Mouse (Mus musculus): ENCODE data around the gene 9030612E09Rik. TPM values are rescaled to one million over a fixed set of nuclear protein-coding genes. Genes with fewer than 3 reads are reported as not detected.
A peak's percentile ranks its signal among the peaks of the same experiment; 100 is the strongest.

9030612E09Rik gene
- 0.23 and 0.24 TPM in 2 replicates for polyA plus RNA-seq (2015; fragmentation: Nextera tagmentation; extraction: Ambion mirVana)

DNA sequence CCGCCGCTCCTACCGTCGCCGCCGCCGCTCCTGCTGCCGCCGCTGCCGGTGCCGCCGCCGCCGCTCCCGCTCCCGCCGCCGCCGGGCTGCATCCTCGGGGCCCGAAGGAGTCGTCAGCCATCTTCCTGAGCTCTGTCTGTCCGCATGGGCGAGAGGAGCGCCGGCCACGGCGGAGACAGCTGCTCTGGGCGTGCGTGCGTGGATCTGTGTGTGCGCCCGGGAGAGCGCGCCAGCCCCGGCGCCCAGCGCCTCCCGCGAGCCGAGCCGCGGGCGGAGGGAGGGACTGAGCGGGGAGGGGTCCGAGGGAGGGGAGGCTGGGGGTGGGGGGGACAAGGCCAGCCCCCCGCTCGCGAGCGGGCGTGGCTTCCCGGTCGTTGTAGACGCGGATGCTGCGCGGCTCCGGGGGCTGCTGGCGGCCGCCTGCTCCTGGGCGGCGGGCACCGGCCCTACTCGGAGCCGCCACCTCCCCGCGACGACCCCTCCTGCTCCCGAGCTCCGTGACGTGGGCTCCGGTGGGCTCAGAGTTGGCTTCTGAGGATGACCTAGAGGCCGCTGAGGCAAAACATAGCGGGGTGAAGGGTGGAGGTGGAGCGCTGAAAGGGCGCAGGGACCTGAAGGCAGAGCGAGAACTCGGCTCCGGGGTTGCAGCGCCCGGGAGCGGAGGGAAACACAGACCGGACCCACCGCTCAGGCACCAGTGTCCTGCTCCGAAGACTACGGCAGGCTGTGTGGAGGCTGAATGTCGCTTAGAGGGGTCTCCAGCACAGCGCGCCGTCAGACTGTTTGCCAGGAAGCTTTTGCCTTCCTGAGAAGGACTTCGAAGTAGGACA, at the start of gene 9030612E09Rik, which contains the start of gene Sobp:
Gene 9030612E09Rik, plus strand, starts transcription at position 379 of the 830 bp plus-strand sequence.
Gene Sobp, minus strand, starts transcription at position 205 of the 830 bp plus-strand sequence.
- Histone ChIP-seq H3K27me3 (replicated peaks; ENCODE audit: control insufficient read depth, insufficient read depth, low read length) (peaks cover 29% of the 10 kb centered on the region), H3K4me3 (ENCODE audit: low read length) (peak within 1 kb of the TSS; percentile 78), H3K36me3 (ENCODE audit: control insufficient read depth, insufficient read depth, low read length) (no peaks in the 10 kb centered on the region), H3K9ac (ENCODE audit: low read depth, low read length) (peak within 1 kb of the TSS; percentile 73), H3K27ac (ENCODE audit: low read length) (peak within 1 kb of the TSS; percentile 51), H3K4me2 (ENCODE audit: low read depth, low read length) (peak within 1 kb of the TSS; percentile 96), H3K9me3 (ENCODE audit: control insufficient read depth, low read length) (no peaks in the 10 kb centered on the region), H3K4me1 (ENCODE audit: control insufficient read depth, insufficient read depth, low read length) (peaks cover 8% of the 10 kb centered on the region)
- WGBS = under 1% methylated on average over 59 of the region's 91 CpGs
- ATAC-seq = peak; percentile 86

- no peak overlapping the region for H3K9ac ChIP-seq (ENCODE audit: low read depth, low read length)
Measured at GRCm38 (mm10) chr10:43128750-43129149, 45.8 kb upstream of the 9030612E09Rik start.

GRCm38 (mm10) chr10:43134027-43134426, 40.5 kb upstream of the 9030612E09Rik start:
- Histone ChIP-seq H3K27ac (ENCODE audit: low read length) (no peak overlapping the region), H3K4me3 (ENCODE audit: low read length) (no peak overlapping the region), H3K9ac (ENCODE audit: low read depth, low read length) (no peak overlapping the region), H3K4me1 (ENCODE audit: control insufficient read depth, insufficient read depth, low read length) (no peaks in the 10 kb centered on the region), H3K27me3 (replicated peaks; ENCODE audit: control insufficient read depth, insufficient read depth, low read length) (no peaks in the 10 kb centered on the region), H3K4me2 (ENCODE audit: low read depth, low read length) (no peak overlapping the region), H3K36me3 (ENCODE audit: control insufficient read depth, insufficient read depth, low read length) (no peaks in the 10 kb centered on the region), H3K9me3 (ENCODE audit: control insufficient read depth, low read length) (no peaks in the 10 kb centered on the region)
- ATAC-seq = no peak
- WGBS = 87% methylated on average over 11 of the region's 11 CpGs

More at GRCm38 (mm10) chr10:43128750-43129149, 45.8 kb upstream of the 9030612E09Rik start:
- H3K27me3 ChIP-seq (replicated peaks; ENCODE audit: control insufficient read depth, insufficient read depth, low read length) = no peaks in the 10 kb centered on the region
- H3K27ac ChIP-seq (ENCODE audit: low read length) = no peak overlapping the region
- H3K4me2 ChIP-seq (ENCODE audit: low read depth, low read length) = no peak overlapping the region
- 64% methylated on average over 3 of the region's 3 CpGs for WGBS
- no peaks in the 10 kb centered on the region for H3K4me1 ChIP-seq (ENCODE audit: control insufficient read depth, insufficient read depth, low read length)
- H3K4me3 ChIP-seq (ENCODE audit: low read length) = no peak overlapping the region
- no peaks in the 10 kb centered on the region for H3K36me3 ChIP-seq (ENCODE audit: control insufficient read depth, insufficient read depth, low read length)
- ATAC-seq = no peak
- no peaks in the 10 kb centered on the region for H3K9me3 ChIP-seq (ENCODE audit: control insufficient read depth, low read length)

GRCm38 (mm10) chr10:43143173-43143572, 31.3 kb upstream of the 9030612E09Rik start:
- H3K9me3 ChIP-seq (ENCODE audit: control insufficient read depth, low read length) = no peaks in the 10 kb centered on the region
- ATAC-seq = no peak
- WGBS = 77% methylated on average over 9 of the region's 9 CpGs

GRCm38 (mm10) chr10:43148456-43148855, 26.0 kb upstream of the 9030612E09Rik start:
- H3K27me3 ChIP-seq (replicated peaks; ENCODE audit: control insufficient read depth, insufficient read depth, low read length) = no peaks in the 10 kb centered on the region
- H3K4me1 ChIP-seq (ENCODE audit: control insufficient read depth, insufficient read depth, low read length) = no peaks in the 10 kb centered on the region
- no peak overlapping the region for H3K9ac ChIP-seq (ENCODE audit: low read depth, low read length)
- H3K9me3 ChIP-seq (ENCODE audit: control insufficient read depth, low read length) = no peaks in the 10 kb centered on the region
- WGBS = 85% methylated on average over 11 of the region's 11 CpGs
- no peak overlapping the region for H3K4me2 ChIP-seq (ENCODE audit: low read depth, low read length)
- no peaks in the 10 kb centered on the region for H3K36me3 ChIP-seq (ENCODE audit: control insufficient read depth, insufficient read depth, low read length)
- no peak overlapping the region for H3K4me3 ChIP-seq (ENCODE audit: low read length)
- no peak for ATAC-seq
- no peak overlapping the region for H3K27ac ChIP-seq (ENCODE audit: low read length)

More at GRCm38 (mm10) chr10:43143173-43143572, 31.3 kb upstream of the 9030612E09Rik start:
- H3K27me3 ChIP-seq (replicated peaks; ENCODE audit: control insufficient read depth, insufficient read depth, low read length) = no peaks in the 10 kb centered on the region
- no peak overlapping the region for H3K4me2 ChIP-seq (ENCODE audit: low read depth, low read length)
- H3K36me3 ChIP-seq (ENCODE audit: control insufficient read depth, insufficient read depth, low read length) = no peaks in the 10 kb centered on the region
- H3K4me3 ChIP-seq (ENCODE audit: low read length) = no peak overlapping the region
- no peaks in the 10 kb centered on the region for H3K4me1 ChIP-seq (ENCODE audit: control insufficient read depth, insufficient read depth, low read length)
- H3K9ac ChIP-seq (ENCODE audit: low read depth, low read length) = no peak overlapping the region
- H3K27ac ChIP-seq (ENCODE audit: low read length) = no peak overlapping the region

DNA sequence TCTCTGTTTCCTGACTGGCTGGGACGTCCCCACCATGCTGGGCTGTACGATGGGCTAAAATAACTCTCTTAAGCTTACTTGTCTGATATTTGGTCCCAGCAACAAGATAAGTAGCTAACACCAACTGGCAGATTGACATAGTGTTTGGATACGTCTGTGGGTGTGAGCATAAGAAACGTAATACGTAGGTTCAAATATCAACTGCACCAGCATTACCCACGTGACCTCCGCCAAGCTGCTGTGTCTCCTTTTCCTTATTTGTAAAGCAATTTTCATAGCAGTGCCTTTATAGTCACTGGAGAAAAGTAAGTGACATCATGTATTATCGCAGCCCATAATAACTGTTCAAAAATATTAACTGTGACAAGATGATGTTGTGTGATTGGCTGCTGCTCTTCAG, 21.9 kb upstream of the 9030612E09Rik start:
- Histone ChIP-seq H3K4me1 (ENCODE audit: control insufficient read depth, insufficient read depth, low read length) (peaks cover 8% of the 10 kb centered on the region; the same call in 1 of the 2 replicates), H3K4me3 (ENCODE audit: low read length) (no peak overlapping the region), H3K4me2 (ENCODE audit: low read depth, low read length) (no peak overlapping the region), H3K9me3 (ENCODE audit: control insufficient read depth, low read length) (no peaks in the 10 kb centered on the region), H3K27ac (ENCODE audit: low read length) (no peak overlapping the region), H3K27me3 (replicated peaks; ENCODE audit: control insufficient read depth, insufficient read depth, low read length) (no peaks in the 10 kb centered on the region), H3K9ac (ENCODE audit: low read depth, low read length) (no peak overlapping the region), H3K36me3 (ENCODE audit: control insufficient read depth, insufficient read depth, low read length) (no peaks in the 10 kb centered on the region)
- ATAC-seq = no peak
- WGBS = 81% methylated on average over 8 of the region's 8 CpGs

DNA sequence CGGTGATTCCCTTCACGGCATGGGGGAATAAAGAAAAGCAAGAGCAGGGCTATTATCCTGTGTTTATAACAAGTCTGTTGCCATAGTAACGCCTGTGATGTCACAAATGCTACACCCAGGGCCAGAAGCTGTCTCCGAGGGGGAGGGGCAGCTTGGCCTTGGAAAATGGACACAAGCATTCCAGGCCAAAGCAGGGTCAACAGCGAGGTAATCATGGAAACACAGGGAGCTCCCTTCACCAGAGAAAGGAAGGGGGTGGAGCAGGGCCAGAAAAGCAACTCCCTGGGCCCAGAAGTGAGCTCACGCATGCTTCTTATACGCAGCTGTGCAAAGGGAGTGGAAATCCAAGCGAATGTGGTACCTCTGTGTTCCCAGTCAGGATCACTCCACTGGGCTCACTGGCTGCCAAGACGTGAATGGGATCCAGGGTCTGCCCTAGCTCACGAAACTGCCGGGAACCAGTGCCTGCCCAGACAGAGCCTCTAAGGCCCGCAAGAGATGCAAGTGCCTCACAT, 19.4 kb upstream of the 9030612E09Rik start:
- peak; percentile 60 for ATAC-seq

DNA sequence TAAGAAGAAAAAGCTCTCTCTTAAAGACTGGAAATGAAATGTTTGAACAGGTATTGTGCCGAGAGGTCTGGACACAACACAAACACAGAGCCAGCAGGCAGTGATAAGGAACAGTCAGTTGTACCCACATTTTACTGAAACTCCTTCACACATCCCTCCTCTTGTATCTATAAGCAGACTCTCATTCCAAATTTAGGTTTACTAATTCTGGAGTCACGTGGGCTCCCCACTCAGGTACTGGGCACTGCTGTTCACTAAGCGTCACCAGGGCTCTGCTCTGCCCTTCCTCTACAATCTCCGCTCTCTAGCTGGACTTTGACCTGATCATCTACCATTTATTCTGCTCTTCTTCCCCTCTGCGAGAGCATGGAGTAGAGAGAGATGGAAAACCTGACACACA, 15.6 kb upstream of the 9030612E09Rik start:
- peaks cover 8% of the 10 kb centered on the region; the same call in 1 of the 2 replicates for H3K4me1 ChIP-seq (ENCODE audit: control insufficient read depth, insufficient read depth, low read length)
- H3K27ac ChIP-seq (ENCODE audit: low read length) = no peak overlapping the region
- no peak overlapping the region for H3K9ac ChIP-seq (ENCODE audit: low read depth, low read length)
- no peak overlapping the region for H3K4me3 ChIP-seq (ENCODE audit: low read length)
- H3K36me3 ChIP-seq (ENCODE audit: control insufficient read depth, insufficient read depth, low read length) = no peaks in the 10 kb centered on the region
- 63% methylated on average over 5 of the region's 5 CpGs for WGBS
- H3K9me3 ChIP-seq (ENCODE audit: control insufficient read depth, low read length) = 0 out of 2 replicates have a peak, but pooled peaks cover 2% of the 10 kb centered on the region
- no peak overlapping the region for H3K4me2 ChIP-seq (ENCODE audit: low read depth, low read length)
- no peaks in the 10 kb centered on the region for H3K27me3 ChIP-seq (replicated peaks; ENCODE audit: control insufficient read depth, insufficient read depth, low read length)
- no peak for ATAC-seq

More for the DNA sequence above, 19.4 kb upstream of the 9030612E09Rik start:
- no peaks in the 10 kb centered on the region for H3K9me3 ChIP-seq (ENCODE audit: control insufficient read depth, low read length)
- H3K36me3 ChIP-seq (ENCODE audit: control insufficient read depth, insufficient read depth, low read length) = no peaks in the 10 kb centered on the region
- H3K4me1 ChIP-seq (ENCODE audit: control insufficient read depth, insufficient read depth, low read length) = peaks cover 8% of the 10 kb centered on the region; the same call in 1 of the 2 replicates
- peak overlapping the region; percentile 45 for H3K27ac ChIP-seq (ENCODE audit: low read length)
- 0 out of 2 replicates have a peak overlapping the region, but pooled peaks have one; percentile 29 for H3K9ac ChIP-seq (ENCODE audit: low read depth, low read length)
- WGBS = 17% methylated on average over 12 of the region's 12 CpGs
- H3K4me2 ChIP-seq (ENCODE audit: low read depth, low read length) = peak overlapping the region; percentile 39
- H3K4me3 ChIP-seq (ENCODE audit: low read length) = no peak overlapping the region
- no peaks in the 10 kb centered on the region for H3K27me3 ChIP-seq (replicated peaks; ENCODE audit: control insufficient read depth, insufficient read depth, low read length)

DNA sequence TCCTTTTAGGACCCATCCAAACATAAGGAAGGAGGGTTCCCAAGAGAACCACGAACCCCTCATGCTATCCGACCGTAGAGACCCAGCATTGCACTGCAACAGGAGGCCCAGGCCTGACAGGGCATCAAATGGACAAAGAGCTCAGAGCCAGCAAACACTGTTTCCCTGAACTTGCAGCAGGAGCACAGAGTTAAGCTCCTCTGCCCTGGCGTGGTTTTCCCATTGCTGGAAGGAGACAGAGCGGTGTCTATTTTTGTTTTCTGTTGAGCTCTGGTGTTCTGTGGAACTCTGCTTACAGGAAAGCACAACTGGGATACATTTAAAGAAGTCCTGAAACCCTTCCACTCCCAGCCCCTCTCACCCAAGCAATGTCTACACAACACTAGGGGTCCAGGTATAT, 15.2 kb upstream of the 9030612E09Rik start:
- WGBS = 80% methylated on average over 5 of the region's 5 CpGs
- ATAC-seq = no peak

More for the DNA sequence above, 15.2 kb upstream of the 9030612E09Rik start:
- Histone ChIP-seq H3K4me2 (ENCODE audit: low read depth, low read length) (no peak overlapping the region), H3K9ac (ENCODE audit: low read depth, low read length) (no peak overlapping the region), H3K27ac (ENCODE audit: low read length) (no peak overlapping the region), H3K4me1 (ENCODE audit: control insufficient read depth, insufficient read depth, low read length) (peaks cover 8% of the 10 kb centered on the region; the same call in 1 of the 2 replicates), H3K36me3 (ENCODE audit: control insufficient read depth, insufficient read depth, low read length) (no peaks in the 10 kb centered on the region), H3K27me3 (replicated peaks; ENCODE audit: control insufficient read depth, insufficient read depth, low read length) (no peaks in the 10 kb centered on the region), H3K4me3 (ENCODE audit: low read length) (no peak overlapping the region), H3K9me3 (ENCODE audit: control insufficient read depth, low read length) (0 out of 2 replicates have a peak, but pooled peaks cover 2% of the 10 kb centered on the region)

Measured in intestine, embryonic 16.5 days (tissue).